Mouse (Mus musculus): ENCODE data around the gene Dtd2.

DNA sequence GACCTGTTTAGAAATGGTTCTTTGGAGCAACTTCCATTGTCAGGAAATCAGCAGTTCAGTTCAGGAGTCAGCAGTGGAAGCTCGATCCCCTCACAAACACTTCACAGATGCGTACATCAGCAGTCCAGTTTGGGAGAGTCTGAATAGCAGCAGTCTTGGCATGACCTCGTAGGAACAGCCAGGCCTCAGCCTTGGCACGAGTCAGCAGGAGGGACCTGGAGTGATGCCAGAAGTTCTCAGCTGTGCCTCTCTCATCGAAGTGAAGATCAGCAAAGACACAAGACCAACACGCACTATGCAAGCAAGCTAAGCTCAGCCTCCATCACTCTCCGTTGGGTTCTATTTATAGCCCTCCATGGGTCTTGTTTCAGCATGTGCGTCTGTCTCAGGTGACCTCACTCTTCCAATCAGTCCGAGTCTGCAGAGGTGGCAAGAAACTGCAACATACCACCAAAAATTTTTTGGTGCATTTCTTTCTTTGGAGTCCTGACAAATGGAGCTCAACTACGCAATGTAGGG, 36.6 kb upstream of the Dtd2 start:
- TF ChIP-seq CTCF (IDR thresholded peaks at IDR 0.05; ENCODE audit: low read depth) (no peak), EP300 (optimal IDR thresholded peaks at IDR 0.05) (no peak)
